Mouse (Mus musculus): ENCODE measurements around the gene Mrps34. TPM values are rescaled to one million over a fixed set of nuclear protein-coding genes. Genes with fewer than 3 reads are reported as not detected.
A peak's percentile ranks its signal among the peaks of the same experiment; 100 is the strongest.

The Mrps34 gene
- polyA plus RNA-seq, 1 experiment from 2014 or later: 94.8 TPM

GRCm38 (mm10) chr17:24895571-24896240, 790 bp downstream of the Mrps34 start:
- H3K27ac ChIP-seq (ENCODE audit: low read length): peak overlapping the region; percentile 94
- H3K9ac ChIP-seq (ENCODE audit: low read length): peak overlapping the region; percentile 92
- peak overlapping the region; percentile 90 for H3K4me3 ChIP-seq (ENCODE audit: low read length)
- peaks cover 35% of the 10 kb centered on the region for H3K36me3 ChIP-seq (ENCODE audit: control insufficient read depth, insufficient read depth)
- H3K27me3 ChIP-seq (ENCODE audit: control insufficient read depth, insufficient read depth, low read length): no peaks in the 10 kb centered on the region
- H3K4me2 ChIP-seq (ENCODE audit: low read depth, low read length): peak overlapping the region; percentile 99
- no peak for ATAC-seq (replicated peaks; ENCODE audit: extremely low read depth, insufficient read depth, low FRiP score)
- no peaks in the 10 kb centered on the region for H3K9me3 ChIP-seq (replicated peaks; ENCODE audit: control insufficient read depth, low read length)
- peaks cover 30% of the 10 kb centered on the region for H3K4me1 ChIP-seq (ENCODE audit: control insufficient read depth, insufficient read depth, low read length)
- WGBS: 8% methylated on average over 23 of the region's 23 CpGs

GRCm38 (mm10) chr17:24896241-24896992, 1.5 kb downstream of the Mrps34 start, which contains the start of gene Nme3:
Gene Nme3, plus strand, starts transcription at chr17:24896500.
- ATAC-seq (replicated peaks; ENCODE audit: extremely low read depth, insufficient read depth, low FRiP score): peak; percentile 59
- 2% methylated on average over 50 of the region's 50 CpGs for WGBS

DNA sequence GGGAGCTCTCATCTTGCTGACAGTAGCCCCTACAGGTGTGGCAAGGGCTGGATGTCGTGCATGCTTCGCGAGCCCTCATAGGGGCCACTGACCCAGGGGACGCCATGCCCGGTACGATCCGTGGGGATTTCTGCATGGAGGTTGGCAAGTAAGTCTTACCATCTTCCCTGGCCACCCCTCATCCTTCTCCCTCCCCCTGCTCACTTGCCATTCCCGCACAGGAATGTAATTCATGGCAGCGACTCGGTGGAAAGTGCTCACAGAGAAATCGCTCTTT, 2.0 kb downstream of the Mrps34 start:
- Histone ChIP-seq H3K4me1 (ENCODE audit: control insufficient read depth, insufficient read depth, low read length) (peaks cover 30% of the 10 kb centered on the region), H3K4me3 (ENCODE audit: low read length) (peak overlapping the region; percentile 90), H3K36me3 (ENCODE audit: control insufficient read depth, insufficient read depth) (peaks cover 42% of the 10 kb centered on the region), H3K9ac (ENCODE audit: low read length) (peak overlapping the region; percentile 92), H3K9me3 (replicated peaks; ENCODE audit: control insufficient read depth, low read length) (no peaks in the 10 kb centered on the region), H3K27ac (ENCODE audit: low read length) (peak overlapping the region; percentile 94; the same call in 1 of the 2 replicates), H3K4me2 (ENCODE audit: low read depth, low read length) (peak overlapping the region; percentile 99), H3K27me3 (ENCODE audit: control insufficient read depth, insufficient read depth, low read length) (no peaks in the 10 kb centered on the region)
- WGBS: 36% methylated on average over 11 of the region's 11 CpGs
- no peak for ATAC-seq (replicated peaks; ENCODE audit: extremely low read depth, insufficient read depth, low FRiP score)

More at GRCm38 (mm10) chr17:24896241-24896992, 1.5 kb downstream of the Mrps34 start, which contains the start of gene Nme3:
- peaks cover 30% of the 10 kb centered on the region for H3K4me1 ChIP-seq (ENCODE audit: control insufficient read depth, insufficient read depth, low read length)
- H3K9ac ChIP-seq (ENCODE audit: low read length): peak within 1 kb of the TSS; percentile 92
- peak within 1 kb of the TSS; percentile 99 for H3K4me2 ChIP-seq (ENCODE audit: low read depth, low read length)
- peaks cover 38% of the 10 kb centered on the region for H3K36me3 ChIP-seq (ENCODE audit: control insufficient read depth, insufficient read depth)
- no peaks in the 10 kb centered on the region for H3K27me3 ChIP-seq (ENCODE audit: control insufficient read depth, insufficient read depth, low read length)
- no peaks in the 10 kb centered on the region for H3K9me3 ChIP-seq (replicated peaks; ENCODE audit: control insufficient read depth, low read length)
- peak within 1 kb of the TSS; percentile 94 for H3K27ac ChIP-seq (ENCODE audit: low read length)
- H3K4me3 ChIP-seq (ENCODE audit: low read length): peak within 1 kb of the TSS; percentile 90

DNA sequence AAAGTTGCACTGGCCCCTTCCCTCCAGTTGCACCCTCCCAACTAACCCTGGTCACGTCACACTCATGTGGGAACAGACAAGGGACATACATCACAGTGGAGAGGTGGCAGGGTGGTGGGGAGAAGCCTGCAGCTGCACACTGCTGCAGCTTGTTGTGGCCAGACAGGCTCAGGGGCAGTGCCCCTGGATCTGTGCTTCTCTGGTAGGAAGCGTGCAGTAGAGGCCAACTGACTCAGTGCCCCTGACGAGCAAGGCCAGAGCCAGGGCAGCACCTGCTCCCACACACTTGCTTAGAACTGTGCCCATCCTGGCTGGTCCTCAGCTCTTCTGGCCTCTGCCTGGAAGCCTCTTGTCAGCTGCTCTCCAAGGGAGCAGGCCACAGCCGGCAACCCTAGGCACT, 2.7 kb downstream of the Mrps34 start:
- H3K4me2 ChIP-seq (ENCODE audit: low read depth, low read length): no peak overlapping the region

DNA sequence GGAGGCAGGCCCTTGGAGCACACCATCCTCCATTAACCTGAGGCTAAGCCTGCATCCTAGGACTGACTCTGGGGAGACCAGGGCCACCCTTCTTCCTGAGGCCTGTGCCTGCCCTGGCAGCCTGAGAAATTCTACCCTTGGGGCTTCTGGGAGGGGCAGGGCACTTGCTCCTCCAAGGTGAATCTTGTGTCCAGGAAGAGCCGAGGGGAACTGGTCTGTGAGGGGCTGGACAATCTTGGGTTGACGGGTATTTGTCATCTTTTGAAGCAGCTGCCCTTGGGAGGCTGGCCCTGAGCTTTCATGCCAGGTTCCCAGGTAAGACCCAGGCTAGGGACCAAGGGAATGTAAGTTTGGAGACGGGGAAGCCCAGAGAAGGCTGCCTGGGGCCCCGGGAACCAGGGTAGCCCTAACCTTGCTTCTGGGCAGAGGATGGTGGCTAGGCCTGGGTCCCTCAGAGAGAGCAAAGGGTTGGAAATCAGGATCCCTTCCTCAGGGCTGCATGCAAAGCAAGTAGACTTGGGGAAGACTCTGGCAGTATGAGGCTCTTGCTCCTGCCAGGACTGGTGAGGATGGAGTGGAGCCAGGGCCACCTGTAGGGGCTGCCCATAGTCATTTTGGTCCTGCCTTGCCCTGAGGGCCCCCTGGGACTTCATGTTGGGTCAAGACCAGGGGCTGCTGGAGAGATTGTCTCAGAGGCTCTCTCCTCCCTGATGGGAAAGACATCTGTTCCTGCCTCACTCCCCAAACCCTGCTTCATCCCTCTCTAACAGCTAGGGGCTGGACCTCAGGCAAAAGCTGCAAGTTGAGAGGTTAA, 3.3 kb downstream of the Mrps34 start:
- H3K36me3 ChIP-seq (ENCODE audit: control insufficient read depth, insufficient read depth): peaks cover 42% of the 10 kb centered on the region
- ATAC-seq (replicated peaks; ENCODE audit: extremely low read depth, insufficient read depth, low FRiP score): no peak
- 74% methylated on average over 4 of the region's 4 CpGs for WGBS
- H3K9ac ChIP-seq (ENCODE audit: low read length): no peak overlapping the region
- 0 out of 2 replicates have a peak overlapping the region, but pooled peaks have one; percentile 44 for H3K27ac ChIP-seq (ENCODE audit: low read length)
- no peak overlapping the region for H3K4me3 ChIP-seq (ENCODE audit: low read length)
- H3K27me3 ChIP-seq (ENCODE audit: control insufficient read depth, insufficient read depth, low read length): no peaks in the 10 kb centered on the region
- H3K4me1 ChIP-seq (ENCODE audit: control insufficient read depth, insufficient read depth, low read length): peaks cover 30% of the 10 kb centered on the region
- no peaks in the 10 kb centered on the region for H3K9me3 ChIP-seq (replicated peaks; ENCODE audit: control insufficient read depth, low read length)
- H3K4me2 ChIP-seq (ENCODE audit: low read depth, low read length): no peak overlapping the region

More for the DNA sequence above, 2.7 kb downstream of the Mrps34 start:
- ATAC-seq (replicated peaks; ENCODE audit: extremely low read depth, insufficient read depth, low FRiP score): no peak
- Histone ChIP-seq H3K4me3 (ENCODE audit: low read length) (peak overlapping the region; percentile 90; the same call in 1 of the 2 replicates), H3K27me3 (ENCODE audit: control insufficient read depth, insufficient read depth, low read length) (no peaks in the 10 kb centered on the region), H3K4me1 (ENCODE audit: control insufficient read depth, insufficient read depth, low read length) (peaks cover 30% of the 10 kb centered on the region), H3K27ac (ENCODE audit: low read length) (no peak overlapping the region), H3K9me3 (replicated peaks; ENCODE audit: control insufficient read depth, low read length) (no peaks in the 10 kb centered on the region), H3K9ac (ENCODE audit: low read length) (no peak overlapping the region), H3K36me3 (ENCODE audit: control insufficient read depth, insufficient read depth) (peaks cover 42% of the 10 kb centered on the region)
- WGBS: 63% methylated on average over 4 of the region's 4 CpGs

GRCm38 (mm10) chr17:24899153-24899552, 4.2 kb downstream of the Mrps34 start:
- Histone ChIP-seq H3K27ac (ENCODE audit: low read length) (no peak overlapping the region), H3K4me2 (ENCODE audit: low read depth, low read length) (no peak overlapping the region), H3K9me3 (replicated peaks; ENCODE audit: control insufficient read depth, low read length) (no peaks in the 10 kb centered on the region), H3K4me1 (ENCODE audit: control insufficient read depth, insufficient read depth, low read length) (peaks cover 25% of the 10 kb centered on the region), H3K4me3 (ENCODE audit: low read length) (no peak overlapping the region), H3K27me3 (ENCODE audit: control insufficient read depth, insufficient read depth, low read length) (no peaks in the 10 kb centered on the region), H3K9ac (ENCODE audit: low read length) (no peak overlapping the region), H3K36me3 (ENCODE audit: control insufficient read depth, insufficient read depth) (peaks cover 39% of the 10 kb centered on the region)
- no peak for ATAC-seq (replicated peaks; ENCODE audit: extremely low read depth, insufficient read depth, low FRiP score)
- WGBS: 65% methylated on average over 5 of the region's 5 CpGs

- ATAC-seq (replicated peaks; ENCODE audit: extremely low read depth, insufficient read depth, low FRiP score): no peak
Measured at GRCm38 (mm10) chr17:24900014-24900413, 5.1 kb downstream of the Mrps34 start.

GRCm38 (mm10) chr17:24902124-24902523, 7.2 kb downstream of the Mrps34 start:
- no peak overlapping the region for H3K27ac ChIP-seq (ENCODE audit: low read length)
- no peak overlapping the region for H3K9ac ChIP-seq (ENCODE audit: low read length)
- no peak overlapping the region for H3K4me3 ChIP-seq (ENCODE audit: low read length)
- H3K36me3 ChIP-seq (ENCODE audit: control insufficient read depth, insufficient read depth): peaks cover 66% of the 10 kb centered on the region
- H3K9me3 ChIP-seq (replicated peaks; ENCODE audit: control insufficient read depth, low read length): no peaks in the 10 kb centered on the region
- H3K4me1 ChIP-seq (ENCODE audit: control insufficient read depth, insufficient read depth, low read length): peaks cover 10% of the 10 kb centered on the region
- no peak overlapping the region for H3K4me2 ChIP-seq (ENCODE audit: low read depth, low read length)
- no peaks in the 10 kb centered on the region for H3K27me3 ChIP-seq (ENCODE audit: control insufficient read depth, insufficient read depth, low read length)
- 86% methylated on average over 5 of the region's 5 CpGs for WGBS
- no peak for ATAC-seq (replicated peaks; ENCODE audit: extremely low read depth, insufficient read depth, low FRiP score)

More at GRCm38 (mm10) chr17:24900014-24900413, 5.1 kb downstream of the Mrps34 start:
- H3K9me3 ChIP-seq (replicated peaks; ENCODE audit: control insufficient read depth, low read length): no peaks in the 10 kb centered on the region
- WGBS: 90% methylated on average over 6 of the region's 6 CpGs
- H3K9ac ChIP-seq (ENCODE audit: low read length): no peak overlapping the region
- H3K27me3 ChIP-seq (ENCODE audit: control insufficient read depth, insufficient read depth, low read length): no peaks in the 10 kb centered on the region
- H3K36me3 ChIP-seq (ENCODE audit: control insufficient read depth, insufficient read depth): peaks cover 46% of the 10 kb centered on the region
- H3K4me3 ChIP-seq (ENCODE audit: low read length): no peak overlapping the region
- peaks cover 21% of the 10 kb centered on the region for H3K4me1 ChIP-seq (ENCODE audit: control insufficient read depth, insufficient read depth, low read length)
- no peak overlapping the region for H3K27ac ChIP-seq (ENCODE audit: low read length)
- no peak overlapping the region for H3K4me2 ChIP-seq (ENCODE audit: low read depth, low read length)
